Mouse (Mus musculus) kidney, embryonic 14.5 days (tissue): ENCODE results near the gene Smim17. TPM values are rescaled to one million over a fixed set of nuclear protein-coding genes. Genes with fewer than 3 reads are reported as not detected.
A peak's percentile ranks its signal among the peaks of the same experiment; 100 is the strongest.

Experiments used
- ATAC-seq: fragments of 200-750 bp; cut with Nextera tagmentation; 2 replicates; pipeline ENCODE4 v1.8.0; 2017; ENCODE audit warnings: moderate number of reproducible peaks, mild to moderate bottlenecking, moderate TSS enrichment, moderate library complexity; ENCODE audit not compliant: low FRiP score, low TSS enrichment
- H3K27ac ChIP-seq: fragments of 300-500 bp; sonication (generic); 2 replicates; pipeline ENCODE4 v1.5.1; 2014; ENCODE audit warnings: low read depth, mild to moderate bottlenecking, low read length, moderate library complexity, mixed read lengths
- H3K27me3 ChIP-seq: fragments of 300-500 bp; sonication (generic); 2 replicates; pipeline ENCODE4 v1.6.1; 2014; ENCODE audit warnings: mild to moderate bottlenecking, low read length; ENCODE audit not compliant: control insufficient read depth, insufficient read depth
- H3K36me3 ChIP-seq: fragments of 300-500 bp; sonication (generic); 2 replicates; pipeline ENCODE4 v1.6.1; 2014; ENCODE audit warnings: low read length, mixed read lengths; ENCODE audit not compliant: control insufficient read depth, insufficient read depth
- H3K4me1 ChIP-seq: fragments of 300-500 bp; sonication (generic); 2 replicates; pipeline ENCODE4 v1.6.1; 2014; ENCODE audit warnings: low read length, mixed read lengths; ENCODE audit not compliant: control insufficient read depth, insufficient read depth
- H3K4me2 ChIP-seq: fragments of 300-500 bp; sonication (generic); replicated peaks from 2 replicates; pipeline ENCODE4 v1.6.1; 2014; ENCODE audit warnings: low read depth, mild to moderate bottlenecking, low read length
- H3K4me3 ChIP-seq: fragments of 300-500 bp; sonication (generic); 2 replicates; pipeline ENCODE4 v1.5.1; 2014; ENCODE audit warnings: mild to moderate bottlenecking, low read length
- H3K9ac ChIP-seq: fragments of 300-500 bp; sonication (generic); 2 replicates; pipeline ENCODE4 v1.6.1; 2014; ENCODE audit warnings: low read depth, mild to moderate bottlenecking, low read length, moderate library complexity
- H3K9me3 ChIP-seq: fragments of 300-500 bp; sonication (generic); 2 replicates; pipeline ENCODE4 v1.6.1; 2016; ENCODE audit warnings: low read length; ENCODE audit not compliant: control insufficient read depth
- WGBS: fragments of 180-500 bp; shearing (Covaris S2); extraction: QIAGEN DNeasy Blood & Tissue Kit; methylation state at CpG from one replicate; pipeline ENCODE4 v1.1.7; 2014; 5-methylcytosine and 5-hydroxymethylcytosine counted together
- polyA plus RNA-seq: library from polyadenylated mRNA; unstranded; fragments of >200 nt; fragmentation: Nextera tagmentation; extraction: Ambion mirVana; gene quantifications from 2 replicates; pipeline ENCODE4 v1.2.1, GENCODE M21; 2014

Gene Smim17
- polyA plus RNA-seq, 1 experiment from 2014 or later: not detected

DNA sequence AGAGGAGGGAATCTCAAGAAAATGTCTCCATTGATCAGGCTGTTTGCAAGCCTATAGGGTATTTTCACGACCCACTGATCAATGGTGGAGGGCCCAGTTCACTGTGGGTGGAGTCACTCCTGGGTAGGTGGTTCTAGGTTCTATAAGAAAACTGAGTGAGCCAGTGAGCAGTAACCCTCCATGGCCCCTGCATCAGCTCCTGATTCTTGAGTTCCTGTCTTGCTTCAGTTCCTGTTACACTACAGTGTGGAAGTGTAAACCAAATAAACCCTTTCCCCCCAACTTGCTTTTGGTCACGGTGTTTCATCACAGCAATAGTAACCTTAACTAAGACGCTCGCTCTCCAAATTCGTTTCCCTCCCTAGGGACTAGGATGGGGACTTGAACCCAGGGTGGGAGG lies 9.5 kb upstream of the Smim17 start:
- no peaks in the 10 kb centered on the region for H3K4me1 ChIP-seq

GRCm38 (mm10) chr7:6389449-6389848 lies 9.1 kb upstream of the Smim17 start:
- H3K27ac ChIP-seq: no peak overlapping the region
- H3K4me1 ChIP-seq: no peaks in the 10 kb centered on the region
- 73% methylated on average over 5 of the region's 5 CpGs for WGBS
- ATAC-seq: no peak
- no peak overlapping the region for H3K4me3 ChIP-seq
- peaks cover 16% of the 10 kb centered on the region; the same call in 1 of the 2 replicates for H3K36me3 ChIP-seq
- H3K9me3 ChIP-seq: no peaks in the 10 kb centered on the region
- H3K4me2 ChIP-seq: no peak overlapping the region
- H3K9ac ChIP-seq: no peak overlapping the region
- no peaks in the 10 kb centered on the region for H3K27me3 ChIP-seq

More for the DNA sequence above, 9.5 kb upstream of the Smim17 start:
- Histone ChIP-seq H3K4me2 (no peak overlapping the region), H3K36me3 (peaks cover 15% of the 10 kb centered on the region; the same call in 1 of the 2 replicates), H3K27me3 (no peaks in the 10 kb centered on the region), H3K27ac (no peak overlapping the region), H3K9me3 (no peaks in the 10 kb centered on the region), H3K4me3 (no peak overlapping the region), H3K9ac (no peak overlapping the region)
- no peak for ATAC-seq
- 86% methylated on average over 5 of the region's 5 CpGs for WGBS

DNA sequence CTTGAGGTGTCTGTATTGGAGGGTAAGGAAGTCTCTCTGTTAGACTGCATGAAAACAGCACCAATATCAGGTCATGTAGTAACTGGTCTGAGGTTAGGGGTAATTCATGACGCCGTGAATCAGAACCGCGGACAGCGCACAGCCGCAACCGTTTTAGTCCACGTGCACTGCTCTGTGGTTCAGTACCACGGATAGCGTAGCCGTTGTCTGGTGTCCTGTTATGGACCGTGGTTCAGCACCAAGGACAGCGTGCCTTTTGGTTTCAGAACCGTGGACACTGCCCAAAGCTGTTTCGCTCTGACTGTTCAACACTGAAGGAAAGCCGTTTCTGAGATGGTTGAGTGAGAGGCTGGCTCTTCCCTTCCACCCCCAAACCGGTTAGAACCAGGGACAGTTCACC lies 11.5 kb downstream of the Smim17 start, which contains the start of gene Gm20715:
TSS of gene Gm20715 (plus strand) at position 235 of the 400 bp plus-strand sequence.
- peak; percentile 96 for ATAC-seq
- H3K4me3 ChIP-seq: no peak within 1 kb of the TSS
- H3K4me1 ChIP-seq: no peaks in the 10 kb centered on the region
- no peak within 1 kb of the TSS for H3K4me2 ChIP-seq
- 1% methylated on average over 17 of the region's 17 CpGs for WGBS
- H3K9ac ChIP-seq: no peak within 1 kb of the TSS
- no peaks in the 10 kb centered on the region for H3K9me3 ChIP-seq
- no peak within 1 kb of the TSS for H3K27ac ChIP-seq
- no peaks in the 10 kb centered on the region for H3K36me3 ChIP-seq
- no peaks in the 10 kb centered on the region for H3K27me3 ChIP-seq

DNA sequence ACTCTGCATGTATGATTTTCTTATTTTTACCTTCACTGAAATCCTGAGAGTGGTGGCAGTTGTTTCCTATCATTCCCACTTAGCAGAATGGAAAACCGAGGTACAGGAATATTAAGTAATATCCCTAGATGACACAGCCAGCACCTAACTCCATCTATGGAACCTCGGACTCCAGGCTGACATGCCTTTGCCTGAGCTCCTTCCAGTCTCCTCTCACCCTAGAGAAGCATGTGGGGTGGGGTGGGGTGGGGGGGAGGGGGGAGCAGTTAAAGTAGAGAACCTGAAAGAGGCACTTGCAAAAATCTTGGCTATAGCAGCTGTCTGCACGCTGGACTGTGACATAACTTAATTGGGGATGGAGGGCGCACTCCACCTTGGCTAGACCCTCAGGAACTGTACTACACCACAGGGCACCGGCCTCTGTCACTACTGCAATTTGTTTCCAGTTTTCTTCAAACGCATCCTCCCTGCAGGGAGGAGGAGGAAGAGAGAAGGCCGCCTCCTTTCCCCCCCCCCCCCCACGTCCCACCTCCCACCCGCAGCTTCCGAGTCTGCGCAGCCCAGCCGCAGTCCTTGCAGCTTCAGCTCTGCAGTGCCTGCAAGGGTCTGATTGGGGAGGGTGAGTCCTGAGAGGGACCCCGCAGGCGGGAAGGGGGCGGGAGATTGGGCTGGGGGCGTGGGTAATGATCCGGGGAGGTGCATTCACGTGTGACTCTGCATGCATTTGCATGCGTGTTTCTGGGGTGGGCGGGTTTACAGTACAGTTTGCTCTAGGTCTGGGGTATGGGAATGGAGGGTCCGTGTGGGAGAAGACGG lies 16.3 kb downstream of the Smim17 start:
- Histone ChIP-seq H3K4me2 (no peak overlapping the region), H3K27me3 (no peaks in the 10 kb centered on the region), H3K9ac (no peak overlapping the region), H3K9me3 (no peaks in the 10 kb centered on the region), H3K4me1 (no peaks in the 10 kb centered on the region), H3K36me3 (no peaks in the 10 kb centered on the region), H3K27ac (no peak overlapping the region), H3K4me3 (no peak overlapping the region)
- no peak for ATAC-seq
- 4% methylated on average over 22 of the region's 22 CpGs for WGBS

DNA sequence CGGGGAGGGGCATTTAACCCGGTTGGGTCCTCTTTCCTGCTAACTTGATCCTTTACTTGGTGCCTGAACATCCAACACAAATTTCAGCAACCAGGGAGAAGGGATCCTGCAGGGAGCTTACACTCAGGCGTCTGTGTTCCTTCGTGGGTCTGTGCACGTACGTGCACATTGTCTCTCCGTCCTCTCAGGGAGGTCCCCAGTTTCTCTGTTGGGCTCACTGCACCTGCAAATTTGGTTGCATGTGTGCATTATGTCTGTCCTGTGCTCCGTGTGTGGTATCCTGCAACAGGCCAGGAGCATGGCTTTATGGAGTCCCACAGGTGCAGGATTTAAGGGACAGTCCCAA lies 16.9 kb downstream of the Smim17 start:
- no peaks in the 10 kb centered on the region for H3K27me3 ChIP-seq
- no peak overlapping the region for H3K9ac ChIP-seq
- H3K4me2 ChIP-seq: no peak overlapping the region
- WGBS: 20% methylated on average over 8 of the region's 8 CpGs
- H3K9me3 ChIP-seq: no peaks in the 10 kb centered on the region
- no peak overlapping the region for H3K4me3 ChIP-seq
- no peak overlapping the region for H3K27ac ChIP-seq
- H3K36me3 ChIP-seq: no peaks in the 10 kb centered on the region
- ATAC-seq: no peak
- H3K4me1 ChIP-seq: no peaks in the 10 kb centered on the region

DNA sequence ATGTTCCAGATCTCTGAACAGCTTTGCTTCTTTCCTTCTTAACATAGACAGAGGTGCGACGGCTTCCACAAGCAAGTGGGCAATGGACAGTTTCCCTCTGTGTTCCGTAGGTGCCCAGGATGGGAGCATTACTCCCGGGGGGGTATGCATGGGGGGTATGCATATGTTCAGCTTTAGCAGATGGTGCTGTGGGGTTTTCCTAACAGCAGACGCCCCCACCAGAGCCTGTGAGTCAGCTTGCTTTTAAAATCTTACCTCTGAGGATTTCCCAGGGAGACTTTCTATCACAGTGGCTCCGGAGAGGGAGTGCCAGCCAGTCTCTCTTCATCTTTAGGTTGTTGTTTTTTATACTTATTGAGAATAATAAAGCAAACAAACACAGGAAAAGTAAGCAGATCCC lies 21.4 kb downstream of the Smim17 start:
- H3K4me1 ChIP-seq: no peaks in the 10 kb centered on the region
- H3K27ac ChIP-seq: no peak overlapping the region
- no peak overlapping the region for H3K4me2 ChIP-seq
- WGBS: 72% methylated on average over 6 of the region's 6 CpGs
- no peaks in the 10 kb centered on the region for H3K27me3 ChIP-seq
- no peaks in the 10 kb centered on the region for H3K36me3 ChIP-seq
- H3K9me3 ChIP-seq: no peaks in the 10 kb centered on the region
- no peak overlapping the region for H3K9ac ChIP-seq
- no peak overlapping the region for H3K4me3 ChIP-seq
- ATAC-seq: no peak

GRCm38 (mm10) chr7:6429381-6429780 lies 30.9 kb downstream of the Smim17 start:
- no peaks in the 10 kb centered on the region for H3K4me1 ChIP-seq
- no peak for ATAC-seq
- no peak overlapping the region for H3K4me3 ChIP-seq
- no peak overlapping the region for H3K9ac ChIP-seq
- H3K27ac ChIP-seq: no peak overlapping the region
- H3K36me3 ChIP-seq: no peaks in the 10 kb centered on the region
- WGBS: 82% methylated on average over 3 of the region's 3 CpGs
- peaks cover 4% of the 10 kb centered on the region; the same call in 1 of the 2 replicates for H3K9me3 ChIP-seq
- no peak overlapping the region for H3K4me2 ChIP-seq
- no peaks in the 10 kb centered on the region for H3K27me3 ChIP-seq

DNA sequence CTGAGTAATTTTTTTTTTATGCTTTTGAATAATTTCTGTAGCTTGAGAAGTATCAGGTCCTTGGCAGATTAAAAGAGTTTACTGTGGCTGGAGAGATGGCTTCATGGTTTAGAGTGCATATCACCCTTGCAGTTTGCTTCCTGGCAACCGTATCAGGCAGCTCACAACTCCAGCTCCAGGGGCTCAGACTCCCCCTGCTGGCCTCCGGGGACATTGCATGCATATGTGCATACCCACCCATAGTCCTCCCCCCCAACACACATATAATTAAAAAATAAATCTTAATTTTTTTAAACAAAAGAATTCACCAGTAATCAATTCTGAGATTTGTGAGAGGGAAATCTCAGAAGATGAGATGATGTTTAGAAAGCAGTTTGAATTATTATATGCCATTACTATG lies 31.8 kb downstream of the Smim17 start:
- Histone ChIP-seq H3K9me3 (peaks cover 4% of the 10 kb centered on the region; the same call in 1 of the 2 replicates), H3K36me3 (no peaks in the 10 kb centered on the region), H3K9ac (no peak overlapping the region), H3K4me3 (no peak overlapping the region), H3K27ac (no peak overlapping the region), H3K4me1 (no peaks in the 10 kb centered on the region), H3K27me3 (no peaks in the 10 kb centered on the region), H3K4me2 (no peak overlapping the region)
- 34% methylated on average over 2 of the region's 2 CpGs for WGBS
- ATAC-seq: no peak

GRCm38 (mm10) chr7:6438388-6438787 lies 39.9 kb downstream of the Smim17 start, which contains the start of gene Olfr1344:
Olfr1344 (plus strand) TSS chr7:6438688.
- H3K4me1 ChIP-seq: no peaks in the 10 kb centered on the region
- no peaks in the 10 kb centered on the region for H3K9me3 ChIP-seq
- 71% methylated on average over 3 of the region's 3 CpGs for WGBS
- H3K9ac ChIP-seq: no peak within 1 kb of the TSS
- no peaks in the 10 kb centered on the region for H3K36me3 ChIP-seq
- no peak within 1 kb of the TSS for H3K4me2 ChIP-seq
- no peak within 1 kb of the TSS for H3K4me3 ChIP-seq
- no peaks in the 10 kb centered on the region for H3K27me3 ChIP-seq
- H3K27ac ChIP-seq: no peak within 1 kb of the TSS
- no peak for ATAC-seq
